Mouse (Mus musculus): Measurements from ENCODE around the gene Slc2a8.

- TF ChIP-seq TAL1 (IDR thresholded peaks at IDR 0.05; ENCODE audit: low read length) (no peak), GATA1 (IDR thresholded peaks at IDR 0.05; ENCODE audit: low read length) (no peak)
Observed at GRCm38 (mm10) chr2:32961192-32961995, 20.5 kb downstream of the Slc2a8 start, which contains the start of the genes Rpl12 and Lrsam1.
